Mouse (Mus musculus): ENCODE measurements around the gene Pax8.

GRCm38 (mm10) chr2:24507359-24507758 is 32.0 kb upstream of the Pax8 start:
- TF ChIP-seq MAX (IDR thresholded peaks at IDR 0.05; ENCODE audit: low read depth) (no peak), TCF12 (IDR thresholded peaks at IDR 0.05; ENCODE audit: insufficient read depth, poor library complexity, severe bottlenecking) (no peak), POLR2A (IDR thresholded peaks at IDR 0.05; ENCODE audit: insufficient read length, low read depth) (no peak), POLR2AphosphoS2 (IDR thresholded peaks at IDR 0.05; ENCODE audit: insufficient read length, low read depth) (no peak), CEBPB (IDR thresholded peaks at IDR 0.05; ENCODE audit: insufficient read depth, poor library complexity, severe bottlenecking) (no peak), SRF (IDR thresholded peaks at IDR 0.05; ENCODE audit: control insufficient read depth, insufficient read length, low read depth) (no peak), E2F4 (IDR thresholded peaks at IDR 0.05; ENCODE audit: insufficient read depth) (no peak), USF1 (IDR thresholded peaks at IDR 0.05; ENCODE audit: low read depth) (no peak), MYOG (IDR thresholded peaks at IDR 0.05; ENCODE audit: control insufficient read depth in 1 of 3, insufficient read depth in 1 of 3, insufficient read length in 2 of 3, low read depth in 2 of 3) (no peak), MYOD1 (IDR thresholded peaks at IDR 0.05; ENCODE audit: control insufficient read depth in 1 of 3, insufficient read length in 2 of 3, low read depth in 2 of 3) (no peak), REST (IDR thresholded peaks at IDR 0.05; ENCODE audit: insufficient read depth, insufficient read length) (no peak), TCF3 (IDR thresholded peaks at IDR 0.05; ENCODE audit: insufficient read length, low read depth) (no peak)
